Mouse (Mus musculus): Measurements from ENCODE around the gene Vmn2r109.
"Not testable (repeated sequence)": the region's sequence is repeated elsewhere in the genome, so short reads cannot be mapped to it uniquely, and the experiment has no call there.

Vmn2r109 gene

DNA sequence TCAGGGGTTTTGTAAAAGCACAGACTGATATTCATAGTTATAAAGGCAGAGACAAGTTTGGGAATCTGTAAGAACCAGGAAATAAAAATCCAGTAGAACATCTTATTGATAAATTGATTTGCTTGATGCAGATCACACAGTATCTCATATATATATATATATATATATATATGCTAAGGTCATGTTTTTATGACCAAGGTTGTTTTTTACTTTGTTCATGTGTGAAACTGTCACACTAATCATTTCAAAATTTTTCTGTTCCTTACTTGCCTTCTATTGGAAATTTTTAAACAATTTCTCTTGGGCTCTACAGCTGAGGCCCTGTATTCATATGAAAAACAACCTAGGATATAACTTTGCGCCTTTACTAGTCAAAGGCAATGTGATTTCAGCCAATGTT, at the start of gene Vmn2r109:
Gene Vmn2r109 (minus strand): TSS at position 101 of the 400 bp plus-strand sequence.
- no peak for DNase-seq (ENCODE audit: low spot score in 2 of 2)

DNA sequence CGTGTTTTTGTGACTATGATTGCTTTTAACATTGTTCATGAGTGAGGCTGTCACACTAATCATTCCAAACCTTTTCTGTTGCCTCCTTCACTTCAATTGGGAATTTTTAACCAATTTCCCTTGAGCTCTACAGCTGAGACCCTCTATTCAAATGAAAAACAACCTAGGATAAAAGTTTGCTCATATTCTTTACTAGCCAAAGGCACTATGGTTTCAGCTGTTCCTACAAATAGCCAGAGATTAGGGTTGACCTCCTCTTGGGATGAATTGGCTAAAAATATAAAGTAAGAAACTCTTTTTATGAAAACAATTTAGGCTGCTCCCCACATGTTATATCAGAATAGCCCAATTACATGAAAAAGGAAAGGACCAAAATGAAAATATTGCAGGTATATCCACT, 31.8 kb upstream of the Vmn2r109 start, which contains the start of gene Vmn2r110:
Gene Vmn2r110 (minus strand): TSS at position 101 of the 400 bp plus-strand sequence.
- no peak for DNase-seq (ENCODE audit: low spot score in 2 of 2)

DNA sequence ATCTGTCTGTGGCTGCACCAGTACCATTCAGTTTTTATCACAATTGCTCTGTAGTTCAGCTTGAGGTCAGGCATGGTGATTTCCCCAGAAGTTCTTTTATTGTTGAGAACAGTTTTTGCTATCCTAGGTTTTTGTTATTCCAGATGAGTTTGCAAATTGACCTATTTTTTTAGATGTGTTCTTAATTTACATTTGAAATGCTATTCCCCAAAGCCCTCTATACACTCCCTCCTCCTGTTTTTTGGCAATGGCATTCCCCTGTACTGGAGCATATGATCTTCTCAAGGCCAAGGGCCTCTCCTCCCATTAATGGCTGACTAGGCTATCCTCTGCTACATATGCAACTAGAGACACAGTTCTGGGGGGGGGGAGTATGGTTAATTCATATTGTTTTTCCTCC, 56.3 kb downstream of the Vmn2r109 start:
- DNase-seq (ENCODE audit: low spot score in 2 of 2), result not testable (repeated sequence)

DNA sequence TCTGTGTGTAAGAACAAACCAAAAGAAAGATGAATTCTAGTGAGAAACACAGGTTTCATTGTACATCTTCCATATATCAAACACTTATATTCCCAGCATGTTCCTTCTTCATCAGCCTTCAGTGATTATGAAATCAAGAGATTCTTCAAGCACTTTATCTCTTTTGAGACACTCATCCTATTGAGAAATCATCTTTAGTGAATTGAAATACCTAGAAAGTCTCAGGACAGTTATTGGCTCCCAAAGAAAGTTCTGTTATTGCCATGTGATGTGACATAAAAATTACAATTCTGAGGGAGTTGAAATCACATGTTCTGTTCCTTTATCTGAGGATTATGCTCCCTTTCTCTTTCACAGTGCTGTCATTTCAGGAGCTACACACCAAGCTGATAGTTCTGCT, 66.7 kb downstream of the Vmn2r109 start, which contains the start of gene Vmn1r225:
Gene Vmn1r225 (plus strand): TSS at position 301 of the 400 bp plus-strand sequence.
- no peak for DNase-seq (ENCODE audit: low spot score in 2 of 2)

Data from urinary bladder, adult 18-20 months (tissue).